Comparison of ENCODE assay signal across 8 mouse cellular contexts in the genomic region with DNA sequence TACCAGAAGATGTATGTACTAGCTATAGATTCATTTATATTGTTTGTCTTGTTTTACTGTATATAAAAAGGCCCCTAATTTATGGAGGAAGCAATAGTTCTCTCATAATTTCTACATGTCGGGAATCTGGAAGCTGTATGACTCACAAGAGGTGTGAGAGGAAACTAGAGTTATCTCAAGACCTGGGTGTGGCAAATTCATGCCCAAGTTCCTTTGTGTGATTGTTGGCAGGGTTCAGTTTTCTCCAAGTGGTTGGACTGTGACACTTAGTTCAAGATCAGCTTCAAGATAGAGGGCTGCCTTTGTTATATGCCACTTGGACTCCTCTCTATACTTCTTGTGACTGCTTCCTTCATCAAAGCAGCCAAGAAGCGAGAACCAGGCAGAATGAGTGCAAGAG.
"Had no signal": no experiment of that assay in that cellular context is flagged by ENCODE, and none has a peak within 500 bp of the region (broad histone marks: within the 10 kb centered on the region; RNA-seq: fewer than 3 reads in every experiment).

No protein-coding gene starts in this region.

- H3K36me3 ChIP-seq: liver, embryonic 13.5 days had no signal

- H3K4me1 ChIP-seq: liver, embryonic 13.5 days had no signal

- DNase-seq: kidney, adult 11 months; kidney, adult 9 months; kidney, postnatal 25 days; liver, embryonic 13.5 days; lung, embryonic 14.5 days; lung, postnatal 10 days; midbrain, embryonic 14.5 days; thymus, postnatal 25 days had no signal

- H3K4me3 ChIP-seq: liver, embryonic 13.5 days had no signal

- H3K27ac ChIP-seq: liver, embryonic 13.5 days had no signal

- H3K27me3 ChIP-seq: liver, embryonic 13.5 days had no signal
